In the genomic region with DNA sequence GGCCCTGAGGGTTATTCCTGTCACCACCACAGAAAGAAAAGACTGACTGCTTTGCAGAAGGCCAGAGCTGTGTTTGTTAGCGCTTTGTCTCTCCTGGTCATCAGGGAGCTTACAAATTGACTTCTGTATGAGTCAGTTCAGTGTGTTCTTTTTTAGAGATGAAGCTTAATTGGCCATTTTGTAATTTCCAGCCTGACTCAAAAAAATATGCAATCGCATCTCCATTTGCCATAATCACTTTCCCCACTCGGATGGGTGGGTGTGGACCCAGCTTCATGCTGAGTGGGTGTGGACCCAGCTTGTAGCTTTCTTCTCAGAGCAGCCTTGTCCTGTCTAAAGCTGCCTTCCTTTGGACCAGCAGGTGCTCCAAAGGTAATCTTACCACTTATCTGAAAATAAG, we compare ENCODE assay signal across 23 mouse cellular contexts.
"Had no signal": no experiment of that assay in that cellular context is flagged by ENCODE, and none has a peak within 500 bp of the region (broad histone marks: within the 10 kb centered on the region; RNA-seq: fewer than 3 reads in every experiment).

No protein-coding gene starts in this region.

- H3K27me3 ChIP-seq: kidney, embryonic 15.5 days; limb, embryonic 13.5 days; liver, embryonic 12.5 days; liver, embryonic 15.5 days; lung, embryonic 15.5 days; megakaryocyte, embryonic 14.5 days; midbrain, embryonic 13.5 days; neural tube, embryonic 13.5 days; stomach, embryonic 15.5 days had no signal

- H3K4me3 ChIP-seq: kidney, embryonic 15.5 days; limb, embryonic 10.5 days; limb, embryonic 13.5 days; liver, embryonic 12.5 days; liver, embryonic 15.5 days; lung, embryonic 15.5 days; megakaryocyte, embryonic 14.5 days; midbrain, embryonic 10.5 days; midbrain, embryonic 13.5 days; myocyte; neural tube, embryonic 13.5 days; stomach, embryonic 15.5 days had no signal

- H3K4me2 ChIP-seq: kidney, embryonic 15.5 days; limb, embryonic 13.5 days; liver, embryonic 12.5 days; liver, embryonic 15.5 days; lung, embryonic 15.5 days; midbrain, embryonic 13.5 days; neural tube, embryonic 13.5 days; stomach, embryonic 15.5 days had no signal

- H3K4me1 ChIP-seq: kidney, embryonic 15.5 days; limb, embryonic 10.5 days; limb, embryonic 13.5 days; liver, embryonic 12.5 days; liver, embryonic 15.5 days; lung, embryonic 15.5 days; megakaryocyte, embryonic 14.5 days; midbrain, embryonic 10.5 days; neural tube, embryonic 13.5 days; stomach, embryonic 15.5 days had no signal

- H3K36me3 ChIP-seq: kidney, embryonic 15.5 days; limb, embryonic 10.5 days; limb, embryonic 13.5 days; liver, embryonic 12.5 days; liver, embryonic 15.5 days; lung, embryonic 15.5 days; midbrain, embryonic 10.5 days; midbrain, embryonic 13.5 days; neural tube, embryonic 13.5 days; stomach, embryonic 15.5 days had no signal

- H3K9me3 ChIP-seq: kidney, embryonic 15.5 days; limb, embryonic 10.5 days; limb, embryonic 13.5 days; liver, embryonic 12.5 days; liver, embryonic 15.5 days; lung, embryonic 15.5 days; megakaryocyte, embryonic 14.5 days; midbrain, embryonic 10.5 days; midbrain, embryonic 13.5 days; neural tube, embryonic 13.5 days; stomach, embryonic 15.5 days had no signal

- H3K9ac ChIP-seq: kidney, embryonic 15.5 days; limb, embryonic 13.5 days; liver, embryonic 12.5 days; liver, embryonic 15.5 days; lung, embryonic 15.5 days; midbrain, embryonic 13.5 days; neural tube, embryonic 13.5 days; stomach, embryonic 15.5 days had no signal

- H3K27ac ChIP-seq: kidney, embryonic 15.5 days; limb, embryonic 10.5 days; limb, embryonic 13.5 days; liver, embryonic 12.5 days; liver, embryonic 15.5 days; lung, embryonic 15.5 days; midbrain, embryonic 10.5 days; midbrain, embryonic 13.5 days; neural tube, embryonic 13.5 days; stomach, embryonic 15.5 days had no signal

- ATAC-seq: liver, embryonic 12.5 days had no signal

- DNase-seq: kidney, postnatal 10 days; kidney, postnatal 36 days; liver; lung, adult 18-20 months; lung, postnatal 10 days; lung, postnatal 36 days; retina, postnatal 1 day; right cerebral cortex, postnatal 4 days; spleen, adult 18-20 months; thymus, adult 18-20 months; thymus, postnatal 36 days had no signal
